Mouse (Mus musculus): ENCODE measurements around the gene Thap12. TPM values are rescaled to one million over a fixed set of nuclear protein-coding genes. Genes with fewer than 3 reads are reported as not detected.

The Thap12 gene
- polyA plus RNA-seq (2015; fragmentation: Nextera tagmentation; extraction: Ambion mirVana) = 31.7 and 40.5 TPM in 2 replicates

DNA sequence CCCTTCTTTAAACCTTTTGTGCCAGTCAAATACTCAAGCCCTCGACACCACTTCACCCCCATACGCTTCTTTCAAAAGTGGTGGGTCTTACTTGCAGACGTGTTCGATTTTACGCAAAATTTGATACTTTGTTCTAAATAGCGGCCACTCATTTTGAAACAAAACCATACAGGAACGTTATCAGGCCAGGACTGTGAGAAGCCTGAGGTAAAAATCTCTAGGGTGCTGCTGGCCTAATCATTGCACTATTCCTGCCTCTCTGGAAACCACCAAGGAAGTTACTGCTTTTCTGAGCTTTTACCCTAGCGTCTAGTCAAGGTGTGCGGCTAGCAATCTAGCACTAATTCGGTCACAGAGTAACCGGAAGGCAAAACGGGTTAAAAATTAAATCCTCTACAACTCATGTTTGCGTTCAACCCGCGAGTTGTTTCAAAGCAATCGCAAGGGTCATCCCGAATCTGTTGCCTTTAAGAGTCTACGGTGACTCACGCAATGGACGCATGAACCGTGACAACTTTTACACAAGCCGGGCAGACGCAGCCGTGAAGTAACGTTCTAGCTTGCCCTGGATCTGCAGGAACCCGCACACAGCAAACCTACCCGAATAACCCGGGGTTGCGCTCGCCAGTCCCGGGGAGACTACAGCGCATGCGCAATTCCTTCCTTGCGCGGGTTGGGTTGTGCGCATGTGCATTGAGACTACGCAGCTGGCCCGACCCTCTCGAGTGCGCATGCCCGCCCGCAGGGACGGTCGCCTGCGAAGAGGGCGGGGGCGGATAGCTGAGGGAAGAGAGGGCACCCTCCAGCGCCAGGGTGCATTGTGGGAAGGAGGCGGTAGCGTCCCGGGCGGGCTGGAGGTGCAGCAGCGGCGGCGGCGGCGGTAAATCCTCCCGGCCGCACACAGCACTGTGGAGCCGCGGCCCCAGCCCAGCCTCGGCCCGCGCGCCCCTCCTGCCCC, at the start of gene Thap12:
Thap12 (plus strand) TSS at position 821 of the 958 bp plus-strand sequence.

DNA sequence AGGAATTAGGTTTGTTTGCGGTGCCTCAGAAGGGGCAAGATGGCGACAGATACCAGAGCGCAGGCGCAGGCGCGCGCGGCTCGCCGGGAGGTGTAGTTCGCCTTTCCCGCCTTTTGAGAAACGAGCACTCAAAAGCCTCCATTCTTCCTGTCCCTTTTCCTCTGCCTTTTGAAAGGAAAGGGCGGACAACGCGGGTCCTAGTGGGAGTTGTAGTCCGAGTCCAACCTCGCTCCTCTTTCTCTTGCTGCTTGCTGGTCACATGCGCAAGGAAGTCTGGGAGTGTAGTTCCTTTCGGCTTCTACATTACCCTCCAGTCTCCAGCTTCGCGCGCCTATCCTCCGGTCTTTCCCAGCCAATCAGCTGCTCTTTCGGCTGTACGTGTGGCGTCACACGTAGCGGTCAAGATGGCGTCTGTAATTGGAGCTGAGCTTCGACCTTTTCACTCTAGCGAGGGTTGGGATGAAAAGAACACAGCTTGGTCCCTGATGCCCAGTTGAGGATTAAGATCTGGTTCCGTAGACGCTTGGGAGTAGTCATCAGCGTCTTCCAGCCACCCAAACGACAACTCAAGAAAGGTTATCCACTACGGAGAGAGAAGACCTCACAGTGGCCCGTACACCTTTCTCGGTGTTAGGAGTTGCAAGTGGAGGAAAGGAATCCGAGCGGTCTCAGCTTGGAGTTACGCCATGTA, 46.2 kb upstream of the Thap12 start, which contains the start of gene Emsy:
Emsy (minus strand) TSS at position 253 of the 691 bp plus-strand sequence.

Other genes with a start within 250 kb of the Thap12 start
- gene Lrrc32, start 213.8 kb upstream of the Thap12 start, polyA plus RNA-seq (2015; fragmentation: Nextera tagmentation; extraction: Ambion mirVana) = 9.2 and 9.4 TPM in 2 replicates
- gene Emsy, start 46.3 kb upstream of the Thap12 start, polyA plus RNA-seq (2015; fragmentation: Nextera tagmentation; extraction: Ambion mirVana) = 8.2 TPM in 2 replicates
- gene Wnt11, start 132.0 kb downstream of the Thap12 start, polyA plus RNA-seq (2015; fragmentation: Nextera tagmentation; extraction: Ambion mirVana) = 6.5 and 6.9 TPM in 2 replicates

Data from urinary bladder, postnatal 0 days (tissue).